Mouse (Mus musculus) A20 (cell line): ENCODE data around the gene C330021F23Rik.
A peak's percentile ranks its signal among the peaks of the same experiment; 100 is the strongest.
"Not testable (repeated sequence)": the region's sequence is repeated elsewhere in the genome, so short reads cannot be mapped to it uniquely, and the experiment has no call there.

Source experiments
- DNase-seq: peaks from one replicate; pipeline ENCODE4 v3.0.0-alpha.2; 2011; ENCODE audit warnings: low read depth, low spot score

C330021F23Rik gene

GRCm38 (mm10) chr8:3567641-3568371, at the start of gene C330021F23Rik:
Gene C330021F23Rik, plus strand, starts transcription at chr8:3567990.
- no peak for DNase-seq

GRCm38 (mm10) chr8:3522007-3522697, 45.6 kb upstream of the C330021F23Rik start:
- DNase-seq = no peak

- DNase-seq = no peak
Observed at GRCm38 (mm10) chr8:3530816-3531215, 37.0 kb upstream of the C330021F23Rik start.

GRCm38 (mm10) chr8:3531936-3532335, 35.9 kb upstream of the C330021F23Rik start:
- no peak for DNase-seq

- peak; percentile 96 for DNase-seq
Observed at GRCm38 (mm10) chr8:3536053-3536841, 31.5 kb upstream of the C330021F23Rik start.

- DNase-seq = no peak
Observed at GRCm38 (mm10) chr8:3536940-3537339, 30.9 kb upstream of the C330021F23Rik start.

GRCm38 (mm10) chr8:3537666-3538065, 30.1 kb upstream of the C330021F23Rik start:
- DNase-seq = no peak

GRCm38 (mm10) chr8:3539146-3539545, 28.6 kb upstream of the C330021F23Rik start:
- no peak for DNase-seq

GRCm38 (mm10) chr8:3540076-3540475, 27.7 kb upstream of the C330021F23Rik start:
- DNase-seq = no peak

- DNase-seq = no peak
Observed at GRCm38 (mm10) chr8:3546511-3546910, 21.3 kb upstream of the C330021F23Rik start.

- DNase-seq = no peak
Observed at GRCm38 (mm10) chr8:3552240-3552639, 15.6 kb upstream of the C330021F23Rik start.

GRCm38 (mm10) chr8:3556114-3556513, 11.7 kb upstream of the C330021F23Rik start:
- DNase-seq = peak; percentile 21

- no peak for DNase-seq
Observed at GRCm38 (mm10) chr8:3568378-3568777, 588 bp downstream of the C330021F23Rik start.

- DNase-seq = no peak
Observed at GRCm38 (mm10) chr8:3569784-3570183, 2.0 kb downstream of the C330021F23Rik start.

GRCm38 (mm10) chr8:3574546-3574945, 6.8 kb downstream of the C330021F23Rik start:
- DNase-seq = no peak

- DNase-seq = no peak
Observed at GRCm38 (mm10) chr8:3576211-3576960, 8.6 kb downstream of the C330021F23Rik start.

GRCm38 (mm10) chr8:3579390-3580364, 11.9 kb downstream of the C330021F23Rik start:
- no peak for DNase-seq

- not testable (repeated sequence) for DNase-seq
Observed at GRCm38 (mm10) chr8:3581961-3582360, 14.2 kb downstream of the C330021F23Rik start.

GRCm38 (mm10) chr8:3586452-3586851, 18.7 kb downstream of the C330021F23Rik start:
- DNase-seq = no peak

- DNase-seq = no peak
Observed at GRCm38 (mm10) chr8:3586993-3587390, 19.2 kb downstream of the C330021F23Rik start, which contains the start of gene Camsap3. Gene Camsap3, plus strand, starts transcription at chr8:3587293.
